Mouse (Mus musculus) liver, postnatal 0 days (tissue): ENCODE results near the gene Mipol1. TPM values are rescaled to one million over a fixed set of nuclear protein-coding genes. Genes with fewer than 3 reads are reported as not detected.

Experiments used
- ATAC-seq: fragments of 200-750 bp; cut with Nextera tagmentation; 2 replicates; pipeline ENCODE4 v1.8.0; 2017; ENCODE audit warnings: mild to moderate bottlenecking, moderate library complexity
- DNase-seq: peaks from one replicate; pipeline ENCODE4 v3.0.0-alpha.2; 2016
- H3K27ac ChIP-seq: fragments of 300-500 bp; sonication (generic); 2 replicates; pipeline ENCODE4 v1.5.1; 2014; ENCODE audit warnings: antibody characterized with exemption, moderate library complexity, mild to moderate bottlenecking, low read depth
- H3K27me3 ChIP-seq: fragments of 300-500 bp; sonication (generic); 2 replicates; pipeline ENCODE4 v1.6.1; 2014; ENCODE audit warnings: low read length, control low read depth, mixed read lengths; ENCODE audit not compliant: insufficient read depth
- H3K36me3 ChIP-seq: fragments of 300-500 bp; sonication (generic); replicated peaks from 2 replicates; pipeline ENCODE4 v1.6.1; 2014; ENCODE audit warnings: mild to moderate bottlenecking, control low read depth, low read length, moderate library complexity, mixed read lengths; ENCODE audit not compliant: insufficient read depth
- H3K4me1 ChIP-seq: fragments of 300-500 bp; sonication (generic); 2 replicates; pipeline ENCODE4 v1.6.1; 2014; ENCODE audit warnings: antibody characterized with exemption, mild to moderate bottlenecking, control low read depth; ENCODE audit not compliant: insufficient read depth
- H3K4me2 ChIP-seq: fragments of 300-500 bp; sonication (generic); 2 replicates; pipeline ENCODE4 v1.6.1; 2014; ENCODE audit warnings: low read depth, mild to moderate bottlenecking, low read length, moderate library complexity, mixed read lengths
- H3K4me3 ChIP-seq: fragments of 300-500 bp; sonication (generic); 2 replicates; pipeline ENCODE4 v1.5.1; 2014; ENCODE audit warnings: low read depth, low read length
- H3K9ac ChIP-seq: fragments of 300-500 bp; sonication (generic); replicated peaks from 2 replicates; pipeline ENCODE4 v1.6.1; 2014; ENCODE audit warnings: mild to moderate bottlenecking, moderate library complexity
- H3K9me3 ChIP-seq: fragments of 300-500 bp; sonication (generic); 2 replicates; pipeline ENCODE4 v1.6.1; 2016; ENCODE audit warnings: mild to moderate bottlenecking, control low read depth, low read length, mixed read lengths
- CTCF ChIP-seq: sonication (generic); IDR thresholded peaks from 2 replicates; pipeline ENCODE4 v1.5.1; 2016; ENCODE audit warnings: antibody characterized with exemption, low read depth
- EP300 ChIP-seq: IDR thresholded peaks from 2 replicates; pipeline ENCODE4 v1.6.1; 2016; ENCODE audit warnings: antibody characterized with exemption, low read depth, mild to moderate bottlenecking
- WGBS: fragments of 180-500 bp; shearing (Covaris S2); extraction: QIAGEN DNeasy Blood & Tissue Kit; methylation state at CpG from one replicate; pipeline ENCODE4 v1.1.7; 2014; ENCODE audit not compliant: insufficient replicate concordance; 5-methylcytosine and 5-hydroxymethylcytosine counted together
- polyA plus RNA-seq: library from polyadenylated mRNA; unstranded; fragments of >200 nt; fragmentation: Nextera tagmentation; extraction: Ambion mirVana; gene quantifications from 2 replicates; pipeline ENCODE4 v1.2.1, GENCODE M21; 2015

The Mipol1 gene
- polyA plus RNA-seq, 1 experiment from 2014 or later = 2.1 TPM

GRCm38 (mm10) chr12:57538588-57539550 is 308.6 kb downstream of the Mipol1 start:
- ATAC-seq (peak; percentile 68), DNase-seq (peak; percentile 60)

GRCm38 (mm10) chr12:57539551-57539985 is 309.3 kb downstream of the Mipol1 start:
- Histone ChIP-seq H3K4me2 (peak overlapping the region; percentile 70), H3K27me3 (peaks cover 83% of the 10 kb centered on the region), H3K9me3 (no peaks in the 10 kb centered on the region), H3K36me3 (no peaks in the 10 kb centered on the region), H3K4me1 (peaks cover 5% of the 10 kb centered on the region), H3K27ac (peak overlapping the region; percentile 91), H3K4me3 (peak overlapping the region; percentile 46), H3K9ac (no peak overlapping the region)
- TF ChIP-seq CTCF = no peak
- TF ChIP-seq EP300 = no peak
- ATAC-seq (peak; percentile 18; the same call in 1 of the 2 replicates), DNase-seq (no peak)
- WGBS = 4% methylated on average over 10 of the region's 10 CpGs

More at GRCm38 (mm10) chr12:57538588-57539550, 308.6 kb downstream of the Mipol1 start:
- H3K36me3 ChIP-seq = no peaks in the 10 kb centered on the region
- H3K4me3 ChIP-seq = peak overlapping the region; percentile 46
- 1% methylated on average over 62 of the region's 63 CpGs for WGBS
- H3K27me3 ChIP-seq = peaks cover 84% of the 10 kb centered on the region
- peak overlapping the region; percentile 70 for H3K4me2 ChIP-seq
- no peak for TF ChIP-seq EP300
- no peak for TF ChIP-seq CTCF
- H3K9me3 ChIP-seq = no peaks in the 10 kb centered on the region
- peak overlapping the region; percentile 59 for H3K9ac ChIP-seq
- peak overlapping the region; percentile 91 for H3K27ac ChIP-seq
- peaks cover 5% of the 10 kb centered on the region for H3K4me1 ChIP-seq

GRCm38 (mm10) chr12:57541118-57541517 is 310.9 kb downstream of the Mipol1 start:
- 21% methylated on average over 6 of the region's 6 CpGs for WGBS
- DNase-seq (no peak), ATAC-seq (no peak)
- peaks cover 80% of the 10 kb centered on the region for H3K27me3 ChIP-seq
- H3K4me3 ChIP-seq = no peak overlapping the region
- H3K4me2 ChIP-seq = no peak overlapping the region
- no peak overlapping the region for H3K27ac ChIP-seq
- H3K36me3 ChIP-seq = no peaks in the 10 kb centered on the region
- no peak overlapping the region for H3K9ac ChIP-seq
- no peaks in the 10 kb centered on the region for H3K9me3 ChIP-seq
- peaks cover 9% of the 10 kb centered on the region for H3K4me1 ChIP-seq
- TF ChIP-seq CTCF (no peak), EP300 (no peak)

GRCm38 (mm10) chr12:57541931-57542745 is 311.9 kb downstream of the Mipol1 start:
- ATAC-seq (no peak), DNase-seq (peak; percentile 45)
- no peaks in the 10 kb centered on the region for H3K9me3 ChIP-seq
- H3K27ac ChIP-seq = no peak overlapping the region
- peak overlapping the region; percentile 15; the same call in 1 of the 2 replicates for H3K4me3 ChIP-seq
- no peaks in the 10 kb centered on the region for H3K36me3 ChIP-seq
- H3K4me2 ChIP-seq = peak overlapping the region; percentile 63
- TF ChIP-seq EP300 (no peak), CTCF (peak; percentile 37)
- peaks cover 80% of the 10 kb centered on the region for H3K27me3 ChIP-seq
- peaks cover 13% of the 10 kb centered on the region for H3K4me1 ChIP-seq
- no peak overlapping the region for H3K9ac ChIP-seq
- 4% methylated on average over 46 of the region's 46 CpGs for whole genome bisulfite sequencing

- ATAC-seq = peak; percentile 12; the same call in 1 of the 2 replicates
- H3K9ac ChIP-seq = no peak overlapping the region; the same call in 1 of the 2 replicates
- H3K9me3 ChIP-seq = no peaks in the 10 kb centered on the region
- DNase-seq = peak; percentile 38
- H3K36me3 ChIP-seq = no peaks in the 10 kb centered on the region
- TF ChIP-seq EP300 (no peak), CTCF (no peak)
- peak overlapping the region; percentile 62 for H3K27ac ChIP-seq
- H3K4me3 ChIP-seq = peak overlapping the region; percentile 24; the same call in 1 of the 2 replicates
- peaks cover 81% of the 10 kb centered on the region for H3K27me3 ChIP-seq
- 2% methylated on average over 56 of the region's 63 CpGs for WGBS
- peak overlapping the region; percentile 63 for H3K4me2 ChIP-seq
- H3K4me1 ChIP-seq = peaks cover 14% of the 10 kb centered on the region
These were observed 312.8 kb downstream of the Mipol1 start for GRCm38 (mm10) chr12:57542746-57543626.
